Mouse (Mus musculus) megakaryocyte, embryonic 14.5 days (primary cell): ENCODE results near the gene Ppil1.

ENCODE experiments used
- FLI1 ChIP-seq: IDR thresholded peaks from 2 replicates; pipeline ENCODE4 v1.6.1; 2012; ENCODE audit warnings: low read length, inconsistent platforms, mixed read lengths
- GATA1 ChIP-seq: IDR thresholded peaks from 3 replicates; pipeline ENCODE4 v1.6.1; 2012; ENCODE audit warnings: mixed read lengths, low read length, inconsistent platforms, borderline replicate concordance

DNA sequence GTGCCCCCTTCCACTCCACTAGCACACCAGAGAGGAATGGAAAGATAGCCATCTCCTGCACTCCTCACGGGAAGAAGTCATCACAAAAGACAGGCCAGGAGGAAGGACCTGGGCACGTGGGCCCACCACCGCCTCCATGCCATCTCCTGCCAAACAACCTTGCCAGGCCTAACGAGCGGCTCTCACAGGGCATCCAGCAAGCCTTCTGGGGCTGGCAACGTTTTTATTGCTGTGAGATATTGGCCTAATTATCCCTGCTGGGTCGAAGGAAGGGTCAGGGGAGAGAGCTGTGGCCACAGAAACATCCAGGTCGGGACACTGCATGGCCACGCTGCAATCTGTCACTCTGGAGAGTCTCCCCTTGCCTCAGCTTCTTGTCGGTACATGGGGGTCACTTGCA is 32.9 kb downstream of the Ppil1 start:
- TF ChIP-seq FLI1 = no peak
- no peak for TF ChIP-seq GATA1
